Mouse (Mus musculus) heart, adult 18-20 months (tissue): Measurements from ENCODE around the gene Casc4. TPM values are rescaled to one million over a fixed set of nuclear protein-coding genes. Genes with fewer than 3 reads are reported as not detected.
"Not testable (repeated sequence)": the region's sequence is repeated elsewhere in the genome, so short reads cannot be mapped to it uniquely, and the experiment has no call there.

Experiments
- DNase-seq, 2 experiments: peaks; one replicate each; pipeline ENCODE4 v3.0.0; 2021 to 2022; ENCODE audit warnings: mixed read lengths in 1 of 2
- total RNA-seq, 2 experiments: library from RNA; stranded (reverse); gene quantifications; 2 replicates each; pipeline ENCODE4 v1.2.3; 2021

Casc4 gene
- total RNA-seq, 2 experiments from 2014 or later: 8.9 to 12.7 TPM

- DNase-seq: no peak
Observed at GRCm38 (mm10) chr2:121909975-121910374, 43.2 kb downstream of the Casc4 start.

GRCm38 (mm10) chr2:121916047-121916970, 49.5 kb downstream of the Casc4 start:
- peak in 1 of 2 experiments; percentile 8 for DNase-seq

- DNase-seq: not testable (repeated sequence)
Observed at GRCm38 (mm10) chr2:121937624-121938023, 70.9 kb downstream of the Casc4 start.

- no peak for DNase-seq
Observed at GRCm38 (mm10) chr2:121943364-121943763, 76.6 kb downstream of the Casc4 start.

- peak in 1 of 2 experiments; percentile 12 for DNase-seq
Observed at GRCm38 (mm10) chr2:121954971-121955656, 88.3 kb downstream of the Casc4 start.

- peak; percentile 97 to 98 for DNase-seq
Observed at GRCm38 (mm10) chr2:121955765-121956223, 89.0 kb downstream of the Casc4 start, which contains the start of the genes Ctdspl2 and Mageb3. Gene Ctdspl2, plus strand, starts transcription at chr2:121956001. Gene Mageb3, minus strand, starts transcription at chr2:121956092.

- peak; percentile 96 to 97 for DNase-seq
Observed at GRCm38 (mm10) chr2:121956224-121957018, 89.7 kb downstream of the Casc4 start.

- no peak for DNase-seq
Observed at GRCm38 (mm10) chr2:121957216-121957792, 90.5 kb downstream of the Casc4 start.

Other genes starting within 250 kb of the Casc4 start
- gene Frmd5, start 59.9 kb upstream of the Casc4 start, total RNA-seq: 100 to 1,000 TPM; 258 to 268 TPM
- 10 to 100 TPM; 11.2 to 13.6 TPM for gene Ctdspl2, start 89.0 kb downstream of the Casc4 start, total RNA-seq
- gene Mageb3, start 89.1 kb downstream of the Casc4 start, total RNA-seq: not detected
- gene Eif3j1, start 161.6 kb downstream of the Casc4 start, total RNA-seq: 10 to 100 TPM; 22.1 to 22.3 TPM